Comparison of ENCODE assay signal across 9 mouse cellular contexts in genomic region chr5:139669380-139669779, GRCm38 (mm10).
A peak's percentile ranks its signal among the peaks of the same experiment; 100 is the strongest.
DNase-seq lines count a peak whose midpoint lies in the region; ATAC-seq and TF ChIP-seq lines count a peak whose summit lies in the region.
"Had no signal": no experiment of that assay in that cellular context is flagged by ENCODE, and none has a peak within 500 bp of the region (broad histone marks: within the 10 kb centered on the region; RNA-seq: fewer than 3 reads in every experiment).

No protein-coding gene starts in this region.

- no peak for DNase-seq in heart, adult 2 months
- DNase-seq in heart, adult 11 months = no peak
- DNase-seq in 416B (ENCODE audit: low read depth) (peak; percentile 35), adipocyte (ENCODE audit: low spot score) (no peak)
- DNase-seq in lung, postnatal 36 days = peak; percentile 10
- no peak for DNase-seq in right cerebral cortex, adult 2 months (ENCODE audit: low spot score in 2 of 2)

- no peak overlapping the region for H3K9ac ChIP-seq in heart, adult 2 months (ENCODE audit: low read depth, low read length)
- peak overlapping the region; percentile 18; the same call in 1 of the 2 replicates for H3K9ac ChIP-seq in hindbrain, embryonic 12.5 days
- H3K9ac ChIP-seq: heart, embryonic 15.5 days had no signal

- no peaks in the 10 kb centered on the region for H3K4me1 ChIP-seq in heart, adult 2 months (ENCODE audit: control insufficient read depth, insufficient read depth, low read length)
- peaks cover 10% of the 10 kb centered on the region for H3K4me1 ChIP-seq in bone marrow macrophage, adult 2 months (ENCODE audit: control insufficient read depth, insufficient read depth, low read length)
- H3K4me1 ChIP-seq in hindbrain, embryonic 12.5 days = peaks cover 23% of the 10 kb centered on the region

- no peak for TF ChIP-seq POLR2A in heart, adult 2 months (IDR thresholded peaks at IDR 0.05; ENCODE audit: insufficient read depth, low read depth, low read length)
- TF ChIP-seq POLR2A in bone marrow macrophage, adult 2 months (IDR thresholded peaks at IDR 0.05; ENCODE audit: borderline replicate concordance, low read depth, low read length) = no peak

- H3K79me2 ChIP-seq in heart, adult 2 months (replicated peaks; ENCODE audit: control insufficient read depth, insufficient read depth, low read length) = no peaks in the 10 kb centered on the region

- H3K36me3 ChIP-seq in heart, adult 2 months (ENCODE audit: control insufficient read depth, insufficient read depth, low read length) = no peaks in the 10 kb centered on the region
- H3K36me3 ChIP-seq in hindbrain, embryonic 12.5 days = no peaks in the 10 kb centered on the region
- H3K36me3 ChIP-seq: heart, embryonic 15.5 days had no signal

- intact Hi-C loops in heart, adult 2 months (cut with DNase I) = loop anchor here (2.0 kb wide), 1 partner anchor 159 kb away; no protein-coding TSS in a partner anchor

- 11% methylated on average over 8 of the region's 8 CpGs for WGBS in heart, adult 2 months
- 9% methylated on average over 8 of the region's 8 CpGs for WGBS in hindbrain, embryonic 12.5 days

- no peaks in the 10 kb centered on the region for H3K9me3 ChIP-seq in hindbrain, embryonic 12.5 days (replicated peaks)
- H3K9me3 ChIP-seq: heart, embryonic 15.5 days had no signal

- TF ChIP-seq EP300 in heart, adult 2 months (IDR thresholded peaks at IDR 0.05; ENCODE audit: insufficient read depth, low read depth, low read length) = no peak

- ATAC-seq in hindbrain, embryonic 12.5 days (ENCODE audit: low FRiP score) = no peak; the same call in 1 of the 2 replicates

- H3K4me2 ChIP-seq in hindbrain, embryonic 12.5 days (replicated peaks) = no peak overlapping the region
- H3K4me2 ChIP-seq: heart, embryonic 15.5 days had no signal

- H3K27me3 ChIP-seq in heart, adult 2 months (ENCODE audit: control insufficient read depth, insufficient read depth, low read length) = no peaks in the 10 kb centered on the region; the same call in 1 of the 2 replicates
- peaks cover 96% of the 10 kb centered on the region for H3K27me3 ChIP-seq in hindbrain, embryonic 12.5 days

- H3K27ac ChIP-seq in heart, adult 2 months = no peak overlapping the region
- no peak overlapping the region for H3K27ac ChIP-seq in bone marrow macrophage, adult 2 months (ENCODE audit: insufficient read depth, low read depth, low read length)
- no peak overlapping the region for H3K27ac ChIP-seq in hindbrain, embryonic 12.5 days
- H3K27ac ChIP-seq: heart, embryonic 15.5 days had no signal

- no peak overlapping the region for H3K4me3 ChIP-seq in heart, adult 2 months
- H3K4me3 ChIP-seq in bone marrow macrophage, adult 2 months (ENCODE audit: insufficient read depth, low read length) = no peak overlapping the region
- no peak overlapping the region for H3K4me3 ChIP-seq in hindbrain, embryonic 12.5 days
- H3K4me3 ChIP-seq: heart, embryonic 15.5 days had no signal

- TF ChIP-seq CTCF in heart, adult 2 months (IDR thresholded peaks at IDR 0.05) = peak; percentile 54
- TF ChIP-seq CTCF in bone marrow macrophage, adult 2 months (IDR thresholded peaks at IDR 0.05; ENCODE audit: low read depth, low read length) = peak; percentile 39; the same call in 1 of the 2 replicates

Comparison
In these comparisons a context has a peak if more than half of its experiments do, and no peak if none do; other contexts are left out.
1. DNase-seq: peak in 416B (single experiment) and lung, postnatal 36 days (single experiment); none in heart, adult 2 months (0 of 2), heart, adult 11 months (single experiment), adipocyte (single experiment) and right cerebral cortex, adult 2 months (0 of 2).